Mouse (Mus musculus): ENCODE results near the gene Cdyl. TPM values are rescaled to one million over a fixed set of nuclear protein-coding genes. Genes with fewer than 3 reads are reported as not detected.

The Cdyl gene
- total and polyA plus RNA-seq, 2 experiments from 2014 or later: 4.2 to 7.8 TPM

DNA sequence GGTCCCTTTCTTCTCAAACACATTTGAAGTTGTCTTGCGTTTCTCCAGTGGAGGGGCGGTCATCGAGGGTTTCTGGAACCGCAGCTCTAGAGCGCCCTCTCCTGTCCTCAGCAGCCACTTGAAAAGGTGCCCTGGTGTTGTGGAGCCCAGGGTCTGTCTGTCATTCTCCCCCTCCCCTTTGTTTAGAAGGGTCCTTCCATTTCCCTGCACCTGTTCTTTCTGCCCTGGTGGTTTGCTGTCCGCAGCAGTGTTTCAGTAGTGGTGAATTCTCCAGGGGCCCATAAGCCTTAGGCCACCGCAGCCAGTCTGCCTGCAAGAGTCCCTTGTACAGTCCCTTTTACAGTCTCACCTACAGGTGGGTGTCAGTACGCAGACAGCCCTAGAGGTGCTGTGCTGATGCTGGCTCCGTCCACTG is 112.3 kb downstream of the Cdyl start:
- H3K4me3 ChIP-seq (ENCODE audit: low read depth, low read length): no peak overlapping the region
- no peaks in the 10 kb centered on the region for H3K9me3 ChIP-seq (ENCODE audit: low read length)
- WGBS: 65% methylated on average over 9 of the region's 9 CpGs
- peak; percentile 48 for TF ChIP-seq CTCF (IDR thresholded peaks at IDR 0.05; ENCODE audit: low read depth)
- no peak overlapping the region for H3K27ac ChIP-seq (ENCODE audit: low read depth, low read length)
- DNase-seq (no peak), ATAC-seq (no peak)
- H3K9ac ChIP-seq: no peak overlapping the region
- no peak overlapping the region for H3K4me2 ChIP-seq (ENCODE audit: low read depth)
- H3K27me3 ChIP-seq (ENCODE audit: insufficient read depth, low read length): no peaks in the 10 kb centered on the region
- H3K36me3 ChIP-seq (ENCODE audit: insufficient read depth): no peaks in the 10 kb centered on the region
- no peaks in the 10 kb centered on the region for H3K4me1 ChIP-seq (ENCODE audit: insufficient read depth)

GRCm38 (mm10) chr13:35773763-35774162 is 114.1 kb downstream of the Cdyl start:
- Histone ChIP-seq H3K4me3 (ENCODE audit: low read depth, low read length) (no peak overlapping the region), H3K27ac (ENCODE audit: low read depth, low read length) (no peak overlapping the region), H3K9ac (no peak overlapping the region), H3K36me3 (ENCODE audit: insufficient read depth) (no peaks in the 10 kb centered on the region), H3K27me3 (ENCODE audit: insufficient read depth, low read length) (no peaks in the 10 kb centered on the region), H3K4me2 (ENCODE audit: low read depth) (no peak overlapping the region), H3K4me1 (ENCODE audit: insufficient read depth) (no peaks in the 10 kb centered on the region), H3K9me3 (ENCODE audit: low read length) (no peaks in the 10 kb centered on the region)
- DNase-seq (no peak), ATAC-seq (no peak)
- TF ChIP-seq CTCF (IDR thresholded peaks at IDR 0.05; ENCODE audit: low read depth): peak; percentile 50
- 59% methylated on average over 7 of the region's 7 CpGs for WGBS

DNA sequence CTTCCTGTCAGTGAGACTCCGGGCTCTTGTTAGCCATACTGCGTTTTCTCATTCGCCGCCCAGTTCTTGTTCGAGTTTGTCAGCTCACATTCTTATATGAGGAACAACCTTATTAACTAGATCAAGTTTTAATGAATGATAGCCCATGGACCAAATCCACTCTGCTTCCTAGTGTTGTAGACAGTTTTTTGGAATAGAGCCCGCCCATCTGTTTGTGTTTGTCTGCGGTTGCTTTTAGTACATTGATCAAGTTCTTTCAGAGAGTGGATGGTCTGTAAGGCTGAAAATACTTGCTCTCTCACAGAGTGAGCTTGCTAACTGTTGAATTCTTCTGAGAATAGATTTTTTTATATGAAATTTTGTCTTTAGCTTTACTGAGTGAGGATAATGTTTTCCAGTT is 116.5 kb downstream of the Cdyl start:
- WGBS: 54% methylated on average over 7 of the region's 7 CpGs
- Histone ChIP-seq H3K4me2 (ENCODE audit: low read depth) (no peak overlapping the region), H3K4me1 (ENCODE audit: insufficient read depth) (no peaks in the 10 kb centered on the region), H3K27ac (ENCODE audit: low read depth, low read length) (no peak overlapping the region), H3K9ac (no peak overlapping the region), H3K4me3 (ENCODE audit: low read depth, low read length) (no peak overlapping the region), H3K9me3 (ENCODE audit: low read length) (no peaks in the 10 kb centered on the region), H3K27me3 (ENCODE audit: insufficient read depth, low read length) (no peaks in the 10 kb centered on the region), H3K36me3 (ENCODE audit: insufficient read depth) (no peaks in the 10 kb centered on the region)
- TF ChIP-seq CTCF (IDR thresholded peaks at IDR 0.05; ENCODE audit: low read depth): no peak
- no peak for ATAC-seq
- peak; percentile 65 for DNase-seq

DNA sequence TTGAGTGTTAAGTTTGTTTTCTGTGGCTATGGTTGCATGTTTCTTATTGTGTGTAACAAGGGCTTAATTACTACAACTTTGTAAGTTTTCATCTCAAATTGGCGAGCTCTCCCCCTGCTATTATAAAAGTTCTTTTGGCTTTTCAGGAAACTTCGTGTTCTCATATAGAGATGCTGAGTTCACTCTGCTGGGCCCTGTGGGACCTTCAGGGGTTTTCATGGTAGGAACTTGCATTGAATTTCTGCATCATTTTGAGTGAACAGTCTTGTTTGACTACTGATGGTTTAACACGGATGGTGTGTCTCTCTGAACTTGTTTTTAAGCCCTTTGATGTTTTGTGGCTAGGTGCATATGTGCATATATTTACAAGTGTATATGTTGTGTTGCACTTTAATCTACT is 121.1 kb downstream of the Cdyl start:
- H3K4me3 ChIP-seq (ENCODE audit: low read depth, low read length): no peak overlapping the region
- no peaks in the 10 kb centered on the region for H3K4me1 ChIP-seq (ENCODE audit: insufficient read depth)
- H3K27ac ChIP-seq (ENCODE audit: low read depth, low read length): no peak overlapping the region
- H3K9me3 ChIP-seq (ENCODE audit: low read length): no peaks in the 10 kb centered on the region
- 62% methylated on average over 3 of the region's 3 CpGs for WGBS
- DNase-seq (no peak), ATAC-seq (no peak)
- no peak overlapping the region for H3K4me2 ChIP-seq (ENCODE audit: low read depth)
- no peak overlapping the region for H3K9ac ChIP-seq
- TF ChIP-seq CTCF (IDR thresholded peaks at IDR 0.05; ENCODE audit: low read depth): no peak
- H3K36me3 ChIP-seq (ENCODE audit: insufficient read depth): no peaks in the 10 kb centered on the region
- no peaks in the 10 kb centered on the region for H3K27me3 ChIP-seq (ENCODE audit: insufficient read depth, low read length)

GRCm38 (mm10) chr13:35781755-35782154 is 122.1 kb downstream of the Cdyl start:
- no peaks in the 10 kb centered on the region for H3K27me3 ChIP-seq (ENCODE audit: insufficient read depth, low read length)
- H3K4me1 ChIP-seq (ENCODE audit: insufficient read depth): no peaks in the 10 kb centered on the region
- no peaks in the 10 kb centered on the region for H3K9me3 ChIP-seq (ENCODE audit: low read length)
- ATAC-seq (no peak), DNase-seq (no peak)
- no peak overlapping the region for H3K4me2 ChIP-seq (ENCODE audit: low read depth)
- 75% methylated on average over 3 of the region's 3 CpGs for WGBS
- H3K27ac ChIP-seq (ENCODE audit: low read depth, low read length): no peak overlapping the region
- no peak for TF ChIP-seq CTCF (IDR thresholded peaks at IDR 0.05; ENCODE audit: low read depth)
- no peaks in the 10 kb centered on the region for H3K36me3 ChIP-seq (ENCODE audit: insufficient read depth)
- H3K4me3 ChIP-seq (ENCODE audit: low read depth, low read length): no peak overlapping the region
- H3K9ac ChIP-seq: no peak overlapping the region

GRCm38 (mm10) chr13:35782949-35783348 is 123.3 kb downstream of the Cdyl start:
- peak; percentile 69 for TF ChIP-seq CTCF (IDR thresholded peaks at IDR 0.05; ENCODE audit: low read depth)
- H3K4me1 ChIP-seq (ENCODE audit: insufficient read depth): no peaks in the 10 kb centered on the region
- no peaks in the 10 kb centered on the region for H3K36me3 ChIP-seq (ENCODE audit: insufficient read depth)
- no peak overlapping the region for H3K4me3 ChIP-seq (ENCODE audit: low read depth, low read length)
- 0 out of 2 replicates have a peak, but pooled peaks have one; percentile 40 for ATAC-seq
- H3K27ac ChIP-seq (ENCODE audit: low read depth, low read length): no peak overlapping the region
- H3K27me3 ChIP-seq (ENCODE audit: insufficient read depth, low read length): no peaks in the 10 kb centered on the region
- no peaks in the 10 kb centered on the region for H3K9me3 ChIP-seq (ENCODE audit: low read length)
- H3K4me2 ChIP-seq (ENCODE audit: low read depth): no peak overlapping the region
- 97% methylated on average over 2 of the region's 2 CpGs for WGBS
- peak; percentile 40 for DNase-seq
- H3K9ac ChIP-seq: no peak overlapping the region

GRCm38 (mm10) chr13:35783576-35783975 is 123.9 kb downstream of the Cdyl start:
- no peak for ATAC-seq
- H3K27me3 ChIP-seq (ENCODE audit: insufficient read depth, low read length): no peaks in the 10 kb centered on the region

DNA sequence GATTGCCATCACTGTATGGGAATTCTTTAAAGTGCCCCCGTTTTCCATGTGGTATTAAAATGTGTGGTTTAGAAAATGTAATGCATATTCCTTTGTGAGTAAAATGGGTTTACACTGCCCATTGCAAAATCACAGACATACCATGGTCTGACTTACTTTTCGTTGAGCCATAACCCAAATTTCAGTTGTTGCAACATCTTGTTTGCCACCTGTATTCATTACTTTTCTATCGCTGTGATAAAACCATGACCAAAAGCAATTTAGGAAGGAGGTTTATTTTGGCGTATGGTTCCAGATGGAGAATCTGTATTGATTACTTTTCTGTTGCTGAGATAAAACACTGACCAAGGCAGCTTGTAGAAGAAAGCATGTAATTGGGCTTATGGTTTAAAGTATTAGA is 124.6 kb downstream of the Cdyl start:
- Histone ChIP-seq H3K27ac (ENCODE audit: low read depth, low read length) (no peak overlapping the region), H3K4me3 (ENCODE audit: low read depth, low read length) (no peak overlapping the region), H3K4me2 (ENCODE audit: low read depth) (no peak overlapping the region), H3K36me3 (ENCODE audit: insufficient read depth) (no peaks in the 10 kb centered on the region), H3K9ac (no peak overlapping the region), H3K9me3 (ENCODE audit: low read length) (no peaks in the 10 kb centered on the region), H3K4me1 (ENCODE audit: insufficient read depth) (no peaks in the 10 kb centered on the region), H3K27me3 (ENCODE audit: insufficient read depth, low read length) (no peaks in the 10 kb centered on the region)
- ATAC-seq: no peak
- DNase-seq: no peak
- no peak for TF ChIP-seq CTCF (IDR thresholded peaks at IDR 0.05; ENCODE audit: low read depth)
- WGBS: 92% methylated on average over 4 of the region's 4 CpGs

More at GRCm38 (mm10) chr13:35783576-35783975, 123.9 kb downstream of the Cdyl start:
- no peak for DNase-seq
- no peak overlapping the region for H3K9ac ChIP-seq
- H3K4me3 ChIP-seq (ENCODE audit: low read depth, low read length): no peak overlapping the region
- H3K4me1 ChIP-seq (ENCODE audit: insufficient read depth): no peaks in the 10 kb centered on the region
- WGBS: 88% methylated on average over 6 of the region's 6 CpGs
- no peaks in the 10 kb centered on the region for H3K9me3 ChIP-seq (ENCODE audit: low read length)
- no peak overlapping the region for H3K4me2 ChIP-seq (ENCODE audit: low read depth)
- no peaks in the 10 kb centered on the region for H3K36me3 ChIP-seq (ENCODE audit: insufficient read depth)
- no peak overlapping the region for H3K27ac ChIP-seq (ENCODE audit: low read depth, low read length)
- no peak for TF ChIP-seq CTCF (IDR thresholded peaks at IDR 0.05; ENCODE audit: low read depth)
